Mouse (Mus musculus) embryo, embryonic 9.5 days (tissue): ENCODE measurements around the gene Aff3.

ENCODE experiments used
- DNase-seq: peaks from one replicate; pipeline ENCODE4 v3.0.0-alpha.2; 2017; ENCODE audit errors: extremely low spot score

Gene Aff3

GRCm38 (mm10) chr1:38286551-38286950, 378.2 kb downstream of the Aff3 start:
- no peak for DNase-seq

- no peak for DNase-seq
Measured at GRCm38 (mm10) chr1:38280549-38280948, 384.2 kb downstream of the Aff3 start.

- no peak for DNase-seq
Measured at GRCm38 (mm10) chr1:38271312-38271711, 393.4 kb downstream of the Aff3 start.

- no peak for DNase-seq
Measured at GRCm38 (mm10) chr1:38268246-38269042, 396.3 kb downstream of the Aff3 start.

- DNase-seq = no peak
Measured at GRCm38 (mm10) chr1:38263251-38263650, 401.5 kb downstream of the Aff3 start.

- DNase-seq = no peak
Measured at GRCm38 (mm10) chr1:38262362-38263154, 402.2 kb downstream of the Aff3 start.

GRCm38 (mm10) chr1:38261076-38261475, 403.7 kb downstream of the Aff3 start:
- no peak for DNase-seq

GRCm38 (mm10) chr1:38259541-38260338, 405.0 kb downstream of the Aff3 start:
- DNase-seq = no peak

GRCm38 (mm10) chr1:38254426-38254825, 410.3 kb downstream of the Aff3 start:
- no peak for DNase-seq

- no peak for DNase-seq
Measured at GRCm38 (mm10) chr1:38252766-38253079, 412.0 kb downstream of the Aff3 start.

- DNase-seq = no peak
Measured at GRCm38 (mm10) chr1:38252031-38252765, 412.6 kb downstream of the Aff3 start.

GRCm38 (mm10) chr1:38251448-38251847, 413.3 kb downstream of the Aff3 start:
- no peak for DNase-seq

- no peak for DNase-seq
Measured at GRCm38 (mm10) chr1:38250246-38250645, 414.5 kb downstream of the Aff3 start.

GRCm38 (mm10) chr1:38249561-38249960, 415.2 kb downstream of the Aff3 start:
- DNase-seq = no peak

GRCm38 (mm10) chr1:38248027-38248426, 416.7 kb downstream of the Aff3 start:
- peak; percentile 25 for DNase-seq

GRCm38 (mm10) chr1:38242559-38242958, 422.2 kb downstream of the Aff3 start:
- no peak for DNase-seq

GRCm38 (mm10) chr1:38241801-38242200, 423.0 kb downstream of the Aff3 start:
- DNase-seq = no peak

- no peak for DNase-seq
Measured at GRCm38 (mm10) chr1:38241221-38241666, 423.5 kb downstream of the Aff3 start.

GRCm38 (mm10) chr1:38240438-38241220, 424.1 kb downstream of the Aff3 start:
- no peak for DNase-seq

GRCm38 (mm10) chr1:38239516-38239915, 425.2 kb downstream of the Aff3 start:
- no peak for DNase-seq

GRCm38 (mm10) chr1:38237831-38238230, 426.9 kb downstream of the Aff3 start:
- no peak for DNase-seq
